Mouse (Mus musculus) bone marrow, adult 2 months (tissue): Measurements from ENCODE around the gene Epb41.

ENCODE experiments used
- CTCF ChIP-seq: fragments of 200-500 bp; IDR thresholded peaks from 2 replicates; pipeline ENCODE4 v1.5.1; 2011; ENCODE audit warnings: low read length, control low read depth; ENCODE audit not compliant: control insufficient read depth, insufficient read depth
- POLR2A ChIP-seq: fragments of 200-500 bp; IDR thresholded peaks from 2 replicates; pipeline ENCODE4 v1.6.1; 2011; ENCODE audit warnings: low read depth, mild to moderate bottlenecking, control low read depth, low read length, borderline replicate concordance; ENCODE audit not compliant: control insufficient read depth

GRCm38 (mm10) chr4:131910237-131910994, 164.7 kb downstream of the Epb41 start:
- TF ChIP-seq CTCF (no peak), POLR2A (no peak)
